Mouse (Mus musculus): ENCODE measurements around the gene Epb41l5. TPM values are rescaled to one million over a fixed set of nuclear protein-coding genes. Genes with fewer than 3 reads are reported as not detected.
A peak's percentile ranks its signal among the peaks of the same experiment; 100 is the strongest.

The Epb41l5 gene
- total RNA-seq (2021), result 1 to 10 TPM; 1.5 to 2.8 TPM
- long read RNA-seq, experiment 1, full-length matches to known transcripts, result 2 of 3 reads
- long read RNA-seq, experiment 1, partial matches to known transcripts, result 0 of 3 reads
- long read RNA-seq, experiment 1, other reads (novel, unspliced or antisense), result 1 of 3 reads
- long read RNA-seq, experiment 2, full-length matches to known transcripts, result 5 of 5 reads
- long read RNA-seq, experiment 2, partial matches to known transcripts, result 0 of 5 reads
- long read RNA-seq, experiment 2, other reads (novel, unspliced or antisense), result 0 of 5 reads

DNA sequence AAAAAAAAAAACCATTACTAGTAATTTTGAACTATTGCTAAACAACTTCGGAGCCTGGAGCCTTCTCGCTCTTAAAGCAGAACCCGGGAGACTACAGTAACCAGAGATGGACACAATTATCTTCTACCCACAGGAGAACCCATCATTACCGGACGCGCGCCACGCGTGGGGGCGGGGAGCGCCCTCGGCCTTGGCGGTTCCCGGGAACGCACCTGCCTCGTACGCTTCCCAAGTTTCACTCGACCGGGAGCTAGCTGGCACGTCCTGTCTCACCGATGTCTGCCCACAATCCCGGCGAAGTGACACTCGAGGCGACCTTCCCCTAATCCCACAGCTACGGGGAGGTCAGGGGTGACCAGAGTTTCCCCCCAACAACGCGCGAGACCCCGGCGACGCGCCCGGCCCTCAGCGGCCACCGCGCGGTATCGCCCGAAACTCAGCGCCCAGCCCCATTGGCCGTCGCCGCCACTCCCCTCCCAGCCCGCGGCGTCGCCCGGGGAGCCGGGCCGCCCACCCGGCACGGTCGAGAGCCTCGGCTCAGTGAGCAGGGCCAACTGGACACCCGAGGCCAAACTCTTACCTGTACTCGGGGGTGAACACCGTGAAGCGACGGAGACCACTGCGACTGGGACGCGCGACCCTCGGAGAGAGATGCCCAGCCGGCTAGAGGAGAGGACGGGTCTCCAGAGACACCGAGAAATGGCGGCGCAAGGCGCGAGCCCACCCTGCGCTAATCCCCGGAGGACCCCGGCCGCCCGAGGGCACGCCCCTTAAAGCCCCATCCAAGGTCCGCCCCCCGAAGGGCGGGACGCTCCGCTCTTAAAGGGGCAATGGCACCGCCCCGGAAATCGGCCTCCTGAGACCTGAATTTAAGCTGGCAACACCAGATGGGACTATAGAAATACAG is at the start of gene Epb41l5:
TSS of gene Epb41l5 (minus strand) at position 796 of the 907 bp plus-strand sequence.
- intact Hi-C loops (cut with DNase I; ENCODE audit: low total_unique reads), result no loop called here
- DNase-seq, result peak; percentile 73

- intact Hi-C loops (cut with DNase I; ENCODE audit: low total_unique reads), result no loop called here
- DNase-seq, result no peak
Measured at GRCm38 (mm10) chr1:119696860-119697259, 48.1 kb upstream of the Epb41l5 start.

DNA sequence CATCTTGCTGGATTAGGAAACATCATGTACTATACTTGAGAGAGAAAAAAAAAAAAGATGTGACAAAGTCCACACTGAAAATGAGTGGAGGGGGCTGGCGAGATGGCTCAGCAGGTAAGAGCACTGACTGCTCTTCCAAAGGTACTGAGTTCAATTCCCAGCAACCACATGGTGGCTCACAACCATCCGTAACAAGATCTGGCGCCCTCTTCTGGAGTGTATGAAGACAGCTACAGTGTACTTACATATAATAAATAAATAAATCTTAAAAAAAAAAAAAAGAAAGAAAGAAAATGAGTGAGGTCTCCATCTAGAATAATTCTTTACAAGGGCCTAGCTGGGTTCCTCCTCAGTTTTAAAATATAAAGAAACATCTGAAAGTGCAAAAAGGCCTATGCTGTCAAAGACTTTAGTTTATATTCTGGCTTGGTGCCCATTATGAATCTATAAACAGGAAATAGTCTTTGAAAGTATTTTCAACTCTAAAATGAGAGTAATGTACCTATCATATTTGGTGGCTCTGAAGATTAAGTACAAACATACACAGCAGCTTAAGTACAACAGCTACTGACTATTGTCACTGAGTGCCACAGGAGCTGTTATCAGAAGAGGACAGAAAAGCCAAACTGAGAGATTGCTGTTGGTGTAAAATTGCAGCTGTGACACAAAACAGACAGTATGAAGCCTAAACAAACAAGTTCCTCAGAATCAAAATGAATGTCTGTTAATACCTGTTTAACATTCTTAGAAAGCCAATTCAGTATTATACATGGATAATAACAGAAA is 37.2 kb upstream of the Epb41l5 start:
- no peak for DNase-seq
- intact Hi-C loops (cut with DNase I; ENCODE audit: low total_unique reads), result no loop called here

DNA sequence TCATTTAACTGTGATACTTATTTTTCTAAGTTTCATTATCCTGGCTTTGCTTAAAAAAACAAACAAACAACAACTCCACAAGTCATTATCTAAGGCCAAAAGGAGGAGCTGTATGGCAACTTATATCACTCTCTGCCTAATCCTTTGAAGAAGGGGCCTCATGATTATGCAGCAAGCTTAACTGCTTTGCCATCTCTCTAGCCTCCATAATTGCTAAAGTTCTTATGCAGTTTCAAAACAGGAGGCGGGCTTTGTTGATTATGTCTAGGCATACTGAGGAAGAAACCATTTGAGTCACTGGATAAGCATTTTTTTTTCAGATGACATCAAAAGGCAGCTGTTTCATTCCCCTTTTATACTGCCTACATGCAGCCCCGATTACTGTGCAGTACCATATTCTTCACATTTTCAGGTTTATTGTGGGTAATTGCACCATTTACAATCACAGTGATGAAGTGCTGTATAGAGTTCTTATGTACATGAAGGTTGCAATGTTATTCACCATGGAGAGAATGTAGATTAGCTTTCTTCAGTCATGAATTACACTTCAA is 32.9 kb upstream of the Epb41l5 start:
- intact Hi-C loops (cut with DNase I; ENCODE audit: low total_unique reads), result no loop called here
- DNase-seq, result no peak

- peak; percentile 18 for DNase-seq
- intact Hi-C loops (cut with DNase I; ENCODE audit: low total_unique reads), result loop anchor here (5.0 kb wide), 1 partner anchor 128 kb away; no protein-coding TSS in a partner anchor
Measured at GRCm38 (mm10) chr1:119674984-119675383, 26.2 kb upstream of the Epb41l5 start.

- DNase-seq, result no peak
- intact Hi-C loops (cut with DNase I; ENCODE audit: low total_unique reads), result no loop called here
Measured at GRCm38 (mm10) chr1:119666904-119667303, 18.1 kb upstream of the Epb41l5 start.

GRCm38 (mm10) chr1:119654307-119654706 is 5.5 kb upstream of the Epb41l5 start:
- DNase-seq, result no peak
- intact Hi-C loops (cut with DNase I; ENCODE audit: low total_unique reads), result no loop called here

DNA sequence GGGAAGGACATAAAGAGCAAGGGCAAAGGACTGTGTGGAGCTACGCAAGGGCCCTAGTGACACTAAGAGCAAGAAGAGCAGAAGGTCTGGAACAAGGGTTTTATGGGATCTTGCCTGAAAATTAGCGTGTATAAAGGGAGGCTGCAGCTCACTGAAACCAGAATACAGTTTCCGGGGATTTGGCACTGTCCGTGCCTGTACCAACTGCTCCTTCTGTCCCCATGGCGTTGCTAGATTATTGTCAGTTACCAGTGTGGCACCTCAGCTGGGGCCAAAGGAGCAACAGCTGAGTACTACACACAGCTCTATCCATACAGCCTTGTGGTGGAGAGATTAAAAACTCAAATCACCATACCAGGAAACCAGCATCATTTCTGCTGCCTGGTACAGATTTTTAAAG is 1.6 kb upstream of the Epb41l5 start:
- no peak for DNase-seq
- intact Hi-C loops (cut with DNase I; ENCODE audit: low total_unique reads), result no loop called here

DNA sequence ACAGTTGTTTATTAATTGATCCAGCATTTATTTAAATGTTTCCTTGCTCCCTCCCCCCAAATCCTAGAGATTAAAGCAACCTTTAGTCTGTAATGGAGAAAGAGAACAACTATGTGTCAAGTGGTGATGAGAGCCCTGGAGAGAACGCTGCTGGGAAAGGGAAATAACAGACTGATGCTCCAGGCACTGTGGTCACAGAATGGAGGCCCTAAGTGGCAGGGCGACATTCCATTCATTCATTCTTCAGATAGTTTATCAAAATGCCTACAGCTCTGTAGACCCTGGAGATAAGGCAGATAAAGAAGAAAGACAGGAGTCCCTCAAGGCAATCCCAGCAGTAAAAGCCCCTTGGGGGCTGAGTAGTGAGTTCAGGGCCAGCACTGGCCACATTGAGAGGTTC is 827 bp upstream of the Epb41l5 start:
- intact Hi-C loops (cut with DNase I; ENCODE audit: low total_unique reads), result no loop called here
- DNase-seq, result no peak

DNA sequence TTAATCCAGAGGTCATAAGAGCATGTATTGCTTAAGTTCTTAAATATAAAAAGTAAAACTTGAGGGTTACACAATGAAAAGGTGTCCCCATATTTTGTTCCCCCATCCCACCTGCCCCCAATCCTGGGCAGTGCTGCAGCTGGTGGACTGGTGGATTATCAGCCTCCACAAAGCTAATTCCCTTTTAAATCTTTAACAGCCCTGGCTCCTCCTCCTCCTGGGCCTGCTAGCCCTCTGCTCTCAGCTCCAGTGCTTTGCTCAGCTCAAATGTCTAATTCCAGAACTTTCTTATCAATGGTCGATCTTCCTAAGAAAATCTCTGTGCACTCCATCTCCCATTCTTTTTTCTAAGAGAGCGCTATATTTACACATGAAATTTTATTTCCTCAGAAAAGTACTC is 2.4 kb downstream of the Epb41l5 start:
- intact Hi-C loops (cut with DNase I; ENCODE audit: low total_unique reads), result no loop called here
- DNase-seq, result no peak

- intact Hi-C loops (cut with DNase I; ENCODE audit: low total_unique reads), result no loop called here
- DNase-seq, result no peak
Measured at GRCm38 (mm10) chr1:119642367-119642766, 6.4 kb downstream of the Epb41l5 start.

GRCm38 (mm10) chr1:119641090-119641812 is 7.5 kb downstream of the Epb41l5 start:
- intact Hi-C loops (cut with DNase I; ENCODE audit: low total_unique reads), result no loop called here

GRCm38 (mm10) chr1:119640006-119640405 is 8.8 kb downstream of the Epb41l5 start:
- intact Hi-C loops (cut with DNase I; ENCODE audit: low total_unique reads), result no loop called here

More at GRCm38 (mm10) chr1:119641090-119641812, 7.5 kb downstream of the Epb41l5 start:
- no peak for DNase-seq

DNA sequence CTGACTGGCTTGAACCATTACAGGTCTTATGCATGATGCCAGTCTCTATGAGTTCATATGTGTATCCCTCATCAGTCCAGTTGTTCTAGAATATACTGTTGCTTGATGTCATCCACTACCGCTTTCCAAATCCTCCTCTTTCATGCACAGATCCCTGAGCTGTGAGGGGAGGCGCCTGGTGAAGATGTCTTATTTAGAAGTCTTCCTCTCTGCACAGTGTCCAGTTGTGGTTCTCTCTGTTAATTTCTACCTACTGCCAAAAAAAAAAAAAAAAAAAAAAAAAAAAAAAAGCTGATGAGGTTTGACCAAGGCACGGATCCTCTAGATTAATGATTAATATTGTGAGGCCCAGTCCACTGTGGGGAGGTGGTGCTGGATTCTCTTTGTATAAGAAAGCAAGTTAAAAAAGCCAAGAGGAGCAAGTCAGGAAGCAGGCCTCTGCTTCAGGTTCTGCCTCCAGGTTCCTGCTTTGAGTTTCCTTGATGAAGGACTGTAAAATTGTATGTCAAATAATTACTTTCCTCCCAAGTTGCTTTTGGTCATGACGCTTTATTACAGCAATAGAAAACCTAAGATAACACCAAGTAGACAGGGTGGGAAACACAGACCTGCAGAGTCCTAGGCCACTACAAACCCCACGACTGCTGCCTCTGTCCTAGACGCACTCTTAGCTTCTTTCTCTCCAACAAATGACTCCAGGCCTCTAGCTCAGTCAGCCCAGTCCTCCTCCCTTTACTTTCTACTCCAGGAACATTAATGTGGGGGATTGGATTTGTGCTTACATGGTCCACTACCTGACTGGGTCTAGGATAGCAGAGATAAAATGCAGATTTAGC is 11.4 kb downstream of the Epb41l5 start:
- intact Hi-C loops (cut with DNase I; ENCODE audit: low total_unique reads), result no loop called here
- DNase-seq, result no peak

More at GRCm38 (mm10) chr1:119640006-119640405, 8.8 kb downstream of the Epb41l5 start:
- DNase-seq, result no peak

- intact Hi-C loops (cut with DNase I; ENCODE audit: low total_unique reads), result no loop called here
- DNase-seq, result no peak
Measured at GRCm38 (mm10) chr1:119634746-119635145, 14.1 kb downstream of the Epb41l5 start.

- no peak for DNase-seq
- intact Hi-C loops (cut with DNase I; ENCODE audit: low total_unique reads), result no loop called here
Measured at GRCm38 (mm10) chr1:119630428-119630827, 18.4 kb downstream of the Epb41l5 start.

GRCm38 (mm10) chr1:119626837-119627236 is 22.0 kb downstream of the Epb41l5 start:
- intact Hi-C loops (cut with DNase I; ENCODE audit: low total_unique reads), result no loop called here
- no peak for DNase-seq

DNA sequence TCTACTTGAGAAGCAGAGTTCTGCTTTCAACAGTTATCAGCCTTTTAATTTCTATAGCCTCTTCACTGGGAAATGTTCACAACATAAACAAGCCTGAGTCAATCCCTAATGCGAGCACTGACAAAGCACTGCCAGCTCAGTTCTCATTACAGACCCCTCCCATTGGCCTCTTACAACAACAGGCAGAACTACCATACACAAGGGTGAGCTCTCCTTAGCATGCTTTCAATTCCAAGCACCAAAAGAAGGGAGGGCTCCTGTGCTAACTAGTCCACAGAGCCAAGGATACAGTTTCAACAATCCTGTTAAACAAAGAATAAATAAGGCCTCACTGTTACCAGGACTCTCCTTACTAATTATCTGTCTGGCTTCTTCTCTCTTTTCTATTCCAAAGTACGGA is 24.4 kb downstream of the Epb41l5 start:
- no peak for DNase-seq
- intact Hi-C loops (cut with DNase I; ENCODE audit: low total_unique reads), result no loop called here

All from gastrocnemius, postnatal 14 days (tissue).